Mouse (Mus musculus) kidney, adult 11 months (tissue): ENCODE results near the gene Vmn1r208.
"Not testable (repeated sequence)": the region's sequence is repeated elsewhere in the genome, so short reads cannot be mapped to it uniquely, and the experiment has no call there.

ENCODE experiments used
- DNase-seq: peaks from one replicate; pipeline ENCODE4 v3.0.0; 2022

The Vmn1r208 gene

DNA sequence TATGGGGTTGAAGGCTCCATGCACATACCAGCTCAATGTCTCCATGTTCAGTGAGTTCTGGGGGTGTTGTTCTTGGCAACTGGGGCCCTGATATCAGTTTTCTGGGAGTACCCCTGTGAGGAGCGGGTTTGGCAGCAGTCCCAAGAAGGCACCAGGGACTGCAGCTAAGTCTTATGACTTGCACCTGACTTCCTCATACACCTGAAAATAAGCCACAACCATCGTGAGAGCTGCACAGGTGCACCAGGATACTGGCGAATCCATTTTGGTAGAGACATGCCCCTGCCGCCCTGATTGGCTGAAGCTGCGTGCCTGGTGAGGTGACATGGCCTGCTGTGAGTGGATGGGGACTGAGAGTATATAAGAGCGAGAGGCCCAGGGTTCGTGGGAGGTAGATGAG, at the start of gene Vmn1r208:
Gene Vmn1r208, minus strand, starts transcription at position 101 of the 400 bp plus-strand sequence.
- not testable (repeated sequence) for DNase-seq

DNA sequence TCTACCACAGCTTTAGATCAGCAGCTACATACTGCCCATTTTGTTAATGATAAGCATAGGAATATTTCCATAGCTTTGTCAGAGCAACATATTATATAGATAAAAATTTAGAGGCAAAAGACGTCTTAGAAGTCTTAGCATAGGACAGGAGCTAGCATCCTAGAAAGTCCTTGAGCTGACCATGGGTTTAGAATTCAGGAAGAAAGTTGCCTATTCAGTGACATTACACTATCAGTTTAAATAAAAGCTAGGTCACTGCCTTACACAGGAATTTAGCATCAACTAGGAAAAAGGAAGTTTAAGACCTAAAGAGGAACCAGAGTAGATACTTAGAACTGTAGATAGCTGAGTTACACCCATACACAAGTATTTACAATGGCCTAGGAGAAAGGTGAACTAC, 44.4 kb upstream of the Vmn1r208 start:
- DNase-seq: not testable (repeated sequence)

DNA sequence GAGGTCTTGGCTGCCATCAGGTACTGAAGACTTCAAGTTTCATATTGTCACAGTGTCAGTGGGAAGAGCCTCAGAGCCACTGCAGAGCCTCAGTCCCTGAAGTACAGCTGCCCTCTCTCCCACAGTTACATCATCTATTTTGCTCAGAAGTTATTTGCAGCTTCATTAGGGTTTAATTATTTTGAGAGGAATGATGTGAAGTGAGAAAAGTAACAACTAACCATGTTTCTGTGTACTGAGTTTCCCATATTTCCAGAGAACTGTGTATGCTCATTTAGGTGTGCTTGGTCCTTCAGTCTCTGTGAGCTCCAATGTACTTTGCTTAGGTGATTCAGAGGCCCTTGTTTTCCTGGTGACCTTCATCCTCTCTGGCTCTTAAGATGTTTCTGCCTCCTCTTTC, 32.4 kb upstream of the Vmn1r208 start, which contains the start of gene Vmn1r209:
Gene Vmn1r209, minus strand, starts transcription at position 101 of the 400 bp plus-strand sequence.
- DNase-seq: not testable (repeated sequence)

DNA sequence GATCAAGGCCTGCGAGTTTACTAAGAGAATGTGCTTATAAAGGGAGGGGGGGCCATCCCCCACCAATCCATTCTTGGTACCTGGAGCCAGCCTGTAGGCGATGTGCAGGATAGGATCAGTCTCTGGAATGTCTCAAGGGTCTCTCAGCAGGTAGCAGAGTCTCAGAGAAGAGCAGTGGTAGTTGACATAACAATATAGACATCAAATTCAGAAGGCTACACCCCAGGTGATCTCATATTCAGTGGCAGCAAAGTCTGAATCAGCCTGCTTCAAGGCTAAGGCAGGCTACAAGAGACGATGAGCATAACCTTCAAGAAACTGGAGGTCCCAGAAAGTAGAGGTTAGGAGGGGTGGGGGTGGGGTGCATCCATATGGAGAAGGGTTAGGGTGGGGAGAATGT, 10.9 kb upstream of the Vmn1r208 start:
- DNase-seq: not testable (repeated sequence)

DNA sequence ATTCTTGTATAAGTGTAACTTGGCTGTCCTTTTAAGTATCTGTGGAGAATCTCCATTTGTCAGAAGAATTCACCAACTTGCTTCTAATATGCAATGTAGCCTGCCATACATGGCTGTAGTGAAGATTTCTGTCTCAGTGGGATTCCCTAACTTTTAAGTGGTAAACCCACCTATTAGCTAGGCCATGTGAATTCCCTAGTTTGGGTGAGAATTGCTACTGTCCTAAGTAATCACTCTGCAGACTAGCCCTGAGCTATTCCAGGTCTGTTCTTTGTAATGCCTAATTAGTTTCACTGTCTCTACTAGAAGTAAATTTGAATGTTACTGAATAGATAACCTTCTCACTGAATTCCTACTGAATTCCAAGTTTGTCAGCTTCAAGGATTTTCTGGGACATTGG, 7.0 kb upstream of the Vmn1r208 start:
- not testable (repeated sequence) for DNase-seq

DNA sequence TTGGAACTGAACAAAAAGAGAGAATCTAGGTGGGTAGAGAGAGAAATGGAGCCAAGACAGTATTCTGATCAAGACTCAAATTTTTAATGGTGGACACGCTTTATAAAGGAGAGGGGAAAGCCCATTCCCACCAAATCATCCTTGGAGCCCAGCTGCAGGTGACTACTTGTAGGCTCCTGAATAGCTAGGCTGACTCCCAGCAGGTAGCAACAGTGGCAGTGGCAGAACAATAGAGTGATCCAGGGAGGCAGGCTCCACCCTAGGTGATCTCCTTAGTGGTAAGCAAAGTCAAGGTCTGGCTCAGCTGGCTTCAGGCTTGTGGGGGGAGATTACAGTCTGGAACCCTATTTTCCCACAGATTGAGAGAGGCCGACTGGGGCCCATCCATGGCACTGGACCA, 5.6 kb downstream of the Vmn1r208 start:
- DNase-seq: not testable (repeated sequence)

DNA sequence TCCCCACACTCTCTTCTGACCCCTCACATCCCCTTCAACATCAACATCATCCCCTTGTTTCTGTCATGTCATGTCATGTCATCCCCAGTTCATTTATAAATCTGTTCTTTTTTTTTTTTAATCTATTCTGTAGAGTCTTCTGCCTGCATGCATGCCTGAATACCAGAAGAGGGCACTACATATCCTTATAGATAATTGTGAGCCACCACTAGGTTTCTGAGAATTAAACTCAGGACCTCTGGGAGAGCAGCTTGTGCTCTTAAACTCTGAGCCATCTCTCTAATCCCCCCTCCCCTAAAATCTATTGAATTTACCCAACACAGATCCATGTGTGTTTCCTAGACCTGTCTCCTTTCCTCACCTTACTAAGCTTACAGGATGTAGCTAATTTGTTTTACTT, 29.7 kb downstream of the Vmn1r208 start:
- no peak for DNase-seq

DNA sequence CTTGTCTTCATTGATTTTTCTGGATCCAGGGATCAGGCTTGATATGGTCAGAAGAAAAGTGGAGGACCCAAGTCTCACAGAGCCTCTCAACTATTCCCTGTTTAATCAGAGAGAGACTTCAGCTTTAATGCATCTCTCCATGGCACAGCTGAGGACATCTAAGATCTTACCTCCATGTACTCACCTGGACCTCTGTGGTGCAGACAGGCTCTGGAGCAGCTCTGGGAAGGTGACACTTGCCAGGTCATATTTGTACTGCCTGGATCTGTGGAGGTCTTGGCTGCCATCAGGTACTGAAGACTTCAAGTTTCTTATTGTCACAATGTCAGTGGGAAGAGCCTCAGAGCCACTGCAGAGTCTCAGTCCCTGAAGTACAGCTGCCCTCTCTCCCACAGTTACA, 47.7 kb downstream of the Vmn1r208 start, which contains the start of gene Vmn1r207-ps:
Gene Vmn1r207-ps, minus strand, starts transcription at position 101 of the 400 bp plus-strand sequence.
- DNase-seq: not testable (repeated sequence)
